Mouse (Mus musculus): ENCODE data around the gene Snx17.

Gene Snx17

DNA sequence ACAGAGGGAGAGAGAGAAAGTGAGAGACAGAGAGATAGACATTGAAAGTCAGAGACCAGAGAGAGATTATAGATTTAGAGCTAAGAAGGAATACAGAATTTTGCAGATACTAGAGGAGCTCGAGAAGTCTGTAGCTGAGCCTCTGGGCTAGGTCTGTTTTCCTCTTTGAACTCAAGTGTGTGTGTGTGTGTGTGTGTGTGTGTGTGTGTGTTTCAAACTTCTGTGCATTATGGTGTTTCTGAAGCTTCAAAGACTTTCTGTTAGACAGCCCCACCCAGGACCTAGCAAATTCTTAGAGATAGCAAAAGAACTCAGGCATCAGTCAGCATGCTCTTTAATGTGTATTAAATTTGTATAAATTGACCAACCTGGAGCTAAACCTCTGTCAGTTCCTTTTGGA lies 33.6 kb downstream of the Snx17 start:
- DNase-seq (ENCODE audit: extremely low read depth, low read depth): no peak

DNA sequence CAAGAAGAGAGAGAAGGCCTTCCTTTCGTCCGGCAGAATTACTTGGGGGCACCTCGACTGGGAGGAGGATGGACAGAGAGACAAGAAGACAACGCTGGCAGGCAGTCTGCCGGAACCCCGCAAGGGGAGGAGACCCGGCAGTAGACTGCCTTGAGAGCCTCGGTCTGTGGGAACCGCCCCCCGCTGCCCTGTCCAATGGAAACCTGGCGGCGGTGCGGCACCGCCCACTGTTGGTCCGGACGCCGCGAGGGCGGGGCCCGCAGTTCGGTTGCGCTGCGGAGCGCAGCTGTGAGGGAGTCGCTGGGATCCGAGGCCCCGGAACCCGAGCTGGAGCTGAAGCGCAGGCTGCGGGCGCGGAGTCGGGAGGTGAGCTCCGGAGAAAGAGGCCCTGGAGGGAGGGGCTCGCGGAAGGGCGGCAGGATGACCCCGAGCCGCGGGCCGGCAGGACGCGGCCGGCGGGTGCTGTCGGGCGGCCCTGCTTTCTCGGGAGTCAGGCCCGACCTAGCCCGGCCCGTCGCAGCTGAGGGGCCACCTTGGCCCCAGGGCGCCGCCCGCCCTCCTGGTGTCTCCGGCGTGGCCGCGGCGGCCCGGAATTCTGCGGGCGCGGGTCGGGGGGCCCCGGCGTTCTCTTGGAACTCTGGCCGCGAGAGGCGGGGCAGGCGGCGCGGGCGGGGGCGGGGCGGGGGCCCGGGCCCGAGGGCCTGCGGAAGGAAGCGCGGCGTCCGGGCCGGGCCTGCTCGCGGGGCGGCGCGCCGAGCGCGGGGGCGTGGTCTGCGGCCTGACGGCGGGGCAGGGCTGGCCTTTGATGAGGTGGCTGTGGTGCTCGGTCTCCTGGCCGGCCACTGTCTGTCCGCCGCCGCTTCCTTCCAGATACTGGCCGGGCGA lies 47.9 kb downstream of the Snx17 start, which contains the start of the genes Nrbp1 and Gm9970:
Nrbp1 (plus strand) TSS at position 228 of the 885 bp plus-strand sequence.
Gm9970 (minus strand) TSS at position 596 of the 885 bp plus-strand sequence.
- peak; percentile 89 for DNase-seq (ENCODE audit: extremely low read depth, low read depth)

DNA sequence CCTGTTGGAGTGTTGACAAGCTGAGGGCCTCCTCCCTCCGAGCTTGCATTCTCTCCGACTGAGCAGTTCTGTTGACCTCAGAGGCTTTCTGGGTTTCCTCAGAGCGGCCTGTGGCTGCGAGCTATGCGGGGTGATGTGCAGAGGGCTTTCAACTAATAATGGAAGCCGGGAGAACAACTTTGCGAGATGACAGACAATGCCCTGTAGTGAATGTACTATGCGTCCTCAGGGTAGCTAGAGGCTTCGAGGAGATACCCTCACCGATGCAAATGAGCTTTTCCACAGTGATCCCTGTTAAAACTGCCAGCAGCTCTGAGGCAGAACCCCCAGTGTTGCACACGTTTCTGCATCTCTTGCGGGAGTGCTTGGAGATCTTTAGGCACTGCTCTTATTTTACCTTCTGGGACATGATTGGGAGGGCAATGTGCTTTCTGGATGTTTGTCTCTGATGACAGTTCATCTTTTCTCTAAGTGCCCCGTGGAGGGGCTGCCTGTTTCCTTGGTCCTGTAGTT lies 48.6 kb downstream of the Snx17 start:
- DNase-seq (ENCODE audit: extremely low read depth, low read depth): peak; percentile 41

DNA sequence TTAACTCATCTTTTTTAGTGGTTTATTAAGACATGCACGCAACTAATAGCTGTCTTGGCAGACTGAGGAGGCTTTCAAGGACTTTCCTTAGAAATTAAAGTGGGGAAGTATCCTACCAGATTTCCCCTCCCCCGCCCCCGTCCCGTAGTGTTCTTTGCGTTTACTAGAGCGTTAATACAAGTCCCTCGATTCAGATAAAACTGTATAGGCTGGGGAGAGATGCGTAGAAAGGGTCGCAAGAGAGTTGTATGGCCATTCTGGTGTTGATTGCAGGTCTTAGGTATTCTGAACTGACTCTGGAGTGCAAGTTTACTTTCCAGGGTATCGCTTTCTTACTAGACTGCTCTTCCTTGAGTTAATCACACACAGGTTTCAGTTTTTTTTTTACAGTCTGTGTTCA lies 49.2 kb downstream of the Snx17 start:
- DNase-seq (ENCODE audit: extremely low read depth, low read depth): peak; percentile 12
